Mouse (Mus musculus) hematopoietic stem cell, adult 5-6 weeks (primary cell): Measurements from ENCODE around the gene Iqschfp. TPM values are rescaled to one million over a fixed set of nuclear protein-coding genes. Genes with fewer than 3 reads are reported as not detected.

Experiments used
- ATAC-seq, 2 experiments: fragments of 125-278 bp in 1 of 2; replicated peaks in 1 of 2; 2 replicates each; pipeline ENCODE4 v1.8.0; 2016 to 2017; ENCODE audit warnings: inconsistent platforms in 2 of 2, mild to moderate bottlenecking in 2 of 2, moderate number of reproducible peaks in 2 of 2, low read depth in 1 of 2, moderate TSS enrichment in 1 of 2; ENCODE audit not compliant: low FRiP score in 2 of 2, poor library complexity in 2 of 2, severe bottlenecking in 2 of 2, insufficient read depth in 1 of 2, low TSS enrichment in 1 of 2
- total RNA-seq: library from RNA; stranded (forward); fragments of 172-1452, 232-1000 nt; gene quantifications from 2 replicates; pipeline ENCODE4 v1.2.3, GENCODE M21; 2017

Iqschfp gene
- total RNA-seq, 1 experiment from 2014 or later: not detected

DNA sequence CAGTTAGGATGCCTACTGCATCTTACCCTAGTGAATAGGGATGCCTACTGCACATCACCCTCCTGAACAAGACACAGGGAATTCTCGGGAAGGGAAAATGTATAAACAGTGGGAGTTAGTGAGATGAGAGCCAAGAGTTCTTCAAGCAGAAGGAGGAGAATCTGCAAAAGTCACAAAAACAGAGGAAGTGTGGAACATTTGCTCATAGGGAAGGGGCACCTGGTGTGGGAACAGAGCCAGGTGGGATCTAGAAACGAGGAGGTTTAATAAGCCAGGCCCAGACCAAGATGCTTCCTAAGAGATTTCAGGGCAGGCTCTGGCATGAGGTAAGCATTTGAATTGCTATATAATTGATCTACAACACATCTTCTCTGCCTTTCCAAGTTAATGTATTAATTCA lies 358.6 kb downstream of the Iqschfp start:
- no peak for ATAC-seq

DNA sequence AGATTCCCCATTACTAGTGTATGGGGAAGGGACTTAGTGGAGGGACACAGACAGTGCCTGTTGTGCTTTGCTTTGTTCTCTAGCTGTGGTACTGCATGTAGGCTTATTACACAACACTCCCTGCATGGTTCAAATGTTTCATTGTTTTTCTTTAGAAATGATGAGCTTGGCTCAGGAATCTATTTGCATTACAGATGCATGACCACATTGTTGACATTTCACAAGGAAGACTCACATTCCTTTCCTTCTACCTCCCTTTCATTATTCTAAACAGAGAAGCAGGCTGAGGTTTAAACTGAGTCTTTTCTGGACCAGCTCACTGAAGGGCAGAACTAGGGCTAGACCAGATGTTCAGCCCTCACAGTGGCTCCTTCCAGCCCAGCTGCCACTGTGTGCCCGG lies 360.3 kb downstream of the Iqschfp start:
- no peak for ATAC-seq

DNA sequence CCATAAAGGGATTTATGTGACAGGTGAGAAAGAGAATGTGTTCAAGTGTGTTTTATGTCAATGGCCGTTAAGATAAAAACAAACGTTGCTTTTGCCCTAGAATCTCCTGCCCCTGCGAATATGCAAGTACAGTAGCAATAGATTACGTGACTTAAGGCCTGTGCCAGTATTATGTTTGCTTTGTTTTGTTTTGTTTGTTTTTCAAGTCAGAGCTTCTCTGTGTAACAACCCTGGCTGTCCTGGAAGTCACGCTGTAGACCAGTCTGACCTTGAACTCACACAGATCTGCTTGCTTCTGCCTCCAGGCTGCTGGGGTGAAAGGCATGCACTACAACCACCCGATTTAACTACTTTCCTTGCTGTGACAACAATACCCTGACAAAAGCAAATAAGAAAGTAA lies 370.3 kb downstream of the Iqschfp start:
- no peak for ATAC-seq

DNA sequence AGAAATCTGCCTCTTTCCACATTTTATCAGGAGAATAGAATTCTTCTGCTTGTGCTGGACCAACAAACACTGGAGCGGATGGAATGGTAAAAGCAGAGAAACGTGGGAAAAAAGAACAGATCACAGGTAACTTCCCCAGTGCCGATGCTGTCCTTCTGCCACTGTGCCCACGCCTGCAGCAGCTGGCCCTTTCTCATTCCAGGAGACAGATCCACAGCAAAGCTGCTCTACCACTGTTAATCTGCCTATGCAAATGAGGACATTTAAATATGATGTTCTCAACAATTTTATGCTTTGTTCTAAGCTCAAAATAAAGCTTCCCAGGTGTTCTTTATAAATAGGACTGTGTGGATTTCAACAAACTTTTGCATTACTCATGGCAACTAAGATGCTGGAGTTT lies 375.9 kb downstream of the Iqschfp start:
- no peak for ATAC-seq

DNA sequence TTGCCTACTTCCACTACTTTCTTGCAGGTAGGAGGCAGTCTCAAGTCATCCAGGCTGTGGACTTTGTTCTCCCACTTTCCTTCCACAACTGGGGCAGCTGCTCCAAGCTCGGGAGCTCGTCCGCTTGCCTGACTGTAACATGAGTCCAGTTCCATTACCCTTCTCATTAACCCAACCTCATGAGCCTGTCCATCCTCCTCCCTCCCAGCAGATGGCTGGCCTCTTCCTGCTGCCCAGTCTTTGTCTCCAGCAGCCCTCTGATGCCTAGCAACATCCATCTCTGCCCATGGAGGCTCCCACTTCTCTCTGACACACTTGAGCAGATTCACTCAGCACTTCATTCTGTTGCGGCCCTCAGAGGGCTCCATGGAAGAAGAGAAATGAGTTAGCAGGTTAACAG lies 377.2 kb downstream of the Iqschfp start:
- no peak for ATAC-seq

DNA sequence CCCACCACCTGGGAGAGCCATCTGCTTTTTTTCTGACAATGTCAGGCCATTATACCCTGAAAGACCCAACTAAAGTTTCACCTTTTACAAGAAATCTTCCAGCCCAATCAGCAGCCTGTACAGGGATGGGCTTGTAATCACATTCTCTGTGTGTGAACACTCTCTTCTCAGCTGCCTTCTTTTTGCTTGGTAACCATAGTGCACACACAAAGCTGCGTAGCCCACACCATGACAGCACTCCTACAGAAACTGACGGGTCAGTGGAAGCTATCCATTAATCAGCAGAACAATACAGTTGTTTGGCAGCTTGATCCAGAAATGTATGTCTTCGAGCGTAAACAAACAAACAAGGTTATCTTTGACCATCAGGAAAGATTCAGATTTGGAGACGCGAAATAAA lies 378.2 kb downstream of the Iqschfp start:
- ATAC-seq: no peak

DNA sequence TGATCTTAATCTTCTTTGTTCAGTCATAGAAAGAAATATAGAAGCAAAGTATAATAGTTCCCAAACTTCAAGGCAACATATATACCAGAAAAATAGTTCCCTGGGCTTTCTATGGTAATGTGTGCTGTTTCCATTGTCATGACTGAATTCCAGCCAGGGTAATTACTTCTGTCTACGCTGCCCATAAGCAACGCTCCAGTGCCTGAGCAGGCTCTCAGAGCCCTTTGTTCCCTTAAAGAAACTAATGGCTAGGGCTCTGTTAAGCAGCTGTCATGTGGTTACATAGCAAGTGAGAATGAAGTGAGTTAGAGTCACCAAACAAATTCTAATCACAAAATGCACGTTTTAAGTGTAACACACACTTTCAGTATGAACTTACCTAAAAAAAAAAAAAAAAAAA lies 379.4 kb downstream of the Iqschfp start:
- ATAC-seq: no peak

DNA sequence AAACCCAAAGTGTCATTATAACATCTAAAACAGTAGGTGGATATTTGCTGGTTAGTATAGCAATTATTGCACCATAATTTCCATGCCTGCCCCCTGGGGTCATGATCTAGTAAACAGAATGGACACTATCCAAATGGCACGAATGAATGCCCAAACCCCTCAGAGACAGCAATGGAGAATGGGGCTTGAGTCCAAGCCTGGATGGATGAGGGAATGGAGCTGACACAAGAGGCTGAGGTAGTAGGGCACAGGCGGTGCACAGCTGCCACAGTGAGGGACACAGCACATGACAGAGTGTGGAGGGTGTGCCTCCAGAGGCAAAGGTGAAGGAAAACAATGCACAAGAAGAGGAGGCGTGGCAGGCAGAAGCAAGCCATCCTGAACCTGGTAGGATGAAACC lies 379.8 kb downstream of the Iqschfp start:
- no peak for ATAC-seq

DNA sequence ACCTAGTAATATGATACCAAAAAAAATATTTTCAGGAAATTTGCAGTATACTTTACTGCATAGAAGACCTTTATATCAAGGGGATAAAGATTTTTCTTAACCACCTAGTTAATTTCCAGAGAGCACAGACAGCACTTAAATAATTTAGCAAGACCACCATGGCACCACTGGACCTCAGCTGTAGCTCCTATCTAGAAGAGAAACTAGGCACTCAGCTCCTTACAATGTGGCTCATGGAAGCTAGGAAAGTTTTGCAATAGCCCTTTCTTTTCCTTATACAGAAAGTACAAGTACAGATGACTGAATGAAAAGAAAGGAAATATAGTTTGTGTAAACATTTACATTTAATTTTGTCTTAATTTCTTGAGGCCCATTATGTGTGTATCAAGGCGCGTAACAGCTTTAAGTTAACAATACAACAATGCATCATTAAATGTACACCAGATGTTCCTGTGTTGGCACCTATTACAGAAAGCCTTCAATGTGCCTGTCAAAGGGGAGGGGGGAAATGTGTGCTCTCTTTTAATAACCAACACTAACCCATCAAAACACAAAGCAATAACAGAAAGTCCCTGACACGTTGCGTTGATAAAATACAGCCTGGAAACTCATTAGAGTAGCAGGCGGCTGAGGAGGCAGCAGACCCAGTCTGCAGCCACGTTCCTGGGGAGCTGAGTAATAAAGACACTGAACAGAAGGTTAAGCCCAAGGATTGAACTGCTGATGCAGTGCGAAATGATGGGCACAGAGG lies 391.0 kb downstream of the Iqschfp start:
- no peak for ATAC-seq

DNA sequence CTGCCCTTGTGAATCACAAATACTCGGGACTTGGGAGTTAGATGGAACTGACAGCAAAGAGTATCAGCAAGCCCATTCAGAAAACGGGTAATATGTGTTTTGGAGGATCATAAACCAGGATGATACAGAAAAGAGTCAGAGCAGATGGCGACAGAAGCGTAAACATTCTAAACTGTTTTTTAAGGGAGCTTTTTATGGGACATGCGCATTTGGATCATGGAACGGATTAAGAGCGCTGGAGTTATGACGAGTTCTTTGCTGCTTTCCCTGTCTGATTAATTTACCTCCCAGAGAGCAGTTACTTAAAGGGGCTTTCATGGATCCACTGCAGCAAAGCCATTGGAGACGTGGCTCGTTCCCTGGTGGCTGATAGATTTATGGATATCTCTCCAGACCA lies 391.6 kb downstream of the Iqschfp start:
- no peak for ATAC-seq

DNA sequence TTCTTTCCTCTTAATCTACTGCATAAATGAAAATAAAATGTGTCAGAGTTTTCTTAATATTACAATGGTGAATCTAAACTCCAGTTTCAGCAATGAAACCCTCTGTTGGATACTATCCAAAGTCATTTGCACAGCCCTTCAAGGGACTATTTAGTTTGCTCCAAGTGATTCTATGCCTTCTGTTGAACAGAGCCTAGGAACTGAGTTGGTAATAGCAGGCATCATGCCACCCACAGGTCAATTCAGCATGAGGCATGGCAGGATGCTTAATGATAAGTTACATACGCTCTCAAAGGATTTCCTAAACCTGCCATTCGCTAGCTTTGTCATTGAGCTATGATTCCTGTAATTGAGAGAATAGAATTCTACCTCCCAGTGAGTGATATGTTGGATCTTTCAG lies 392.5 kb downstream of the Iqschfp start:
- ATAC-seq: no peak

DNA sequence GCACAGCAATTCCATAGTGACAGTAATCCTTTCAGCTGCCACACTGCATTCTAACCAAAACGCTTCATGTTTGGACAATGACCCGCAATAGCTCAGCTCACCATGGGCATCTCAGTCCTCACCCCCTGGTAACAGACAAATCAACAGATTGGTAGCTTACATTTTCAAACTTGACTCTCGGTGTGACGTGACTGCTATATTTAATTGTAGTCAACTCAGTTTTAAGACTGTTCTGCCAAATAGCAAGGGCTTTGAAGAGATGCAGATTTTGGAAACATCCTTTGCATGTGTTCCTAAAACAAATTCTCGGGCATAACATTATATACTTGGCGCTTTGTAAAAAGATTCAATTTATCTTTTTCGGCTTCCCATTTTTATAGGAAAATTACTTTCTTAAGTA lies 404.7 kb downstream of the Iqschfp start:
- no peak for ATAC-seq

DNA sequence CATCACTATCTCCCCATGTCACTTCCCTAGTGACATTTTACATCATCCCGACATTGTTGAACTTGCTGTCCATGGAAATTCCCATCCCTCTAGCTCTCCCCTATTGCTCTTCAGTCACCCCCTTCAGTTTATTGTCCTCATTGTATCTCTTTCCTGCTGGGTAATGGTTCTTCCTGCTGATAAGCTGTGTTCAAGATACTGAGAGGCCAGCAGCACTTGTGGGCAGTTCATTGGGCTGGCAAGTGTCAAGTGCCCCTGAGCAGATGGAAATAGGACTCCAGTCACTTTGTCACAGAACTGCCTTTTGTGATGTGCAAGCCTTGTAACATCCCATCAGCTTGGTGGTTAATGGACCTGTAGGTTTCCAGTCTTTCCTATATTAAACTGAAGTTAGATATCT lies 413.6 kb downstream of the Iqschfp start:
- no peak for ATAC-seq

DNA sequence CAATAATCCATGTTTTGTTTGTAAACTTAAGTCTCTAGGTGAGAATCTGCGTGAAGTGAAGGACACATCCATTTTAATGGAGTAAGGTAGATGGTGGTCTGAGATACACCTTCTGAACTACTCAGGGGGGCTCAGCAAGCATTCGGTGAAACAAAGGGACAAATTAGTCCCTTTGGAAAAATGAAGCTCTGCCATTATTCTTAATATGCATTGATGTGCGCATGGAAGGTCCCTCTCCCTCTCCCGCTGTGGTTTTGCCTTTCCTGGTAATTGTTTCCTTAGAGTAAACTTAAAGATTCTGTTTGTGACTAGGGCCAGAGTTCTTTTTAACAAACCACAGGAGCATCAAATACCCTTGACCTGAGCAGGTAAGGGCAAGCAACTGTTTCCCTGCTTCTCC lies 414.7 kb downstream of the Iqschfp start:
- ATAC-seq: no peak

DNA sequence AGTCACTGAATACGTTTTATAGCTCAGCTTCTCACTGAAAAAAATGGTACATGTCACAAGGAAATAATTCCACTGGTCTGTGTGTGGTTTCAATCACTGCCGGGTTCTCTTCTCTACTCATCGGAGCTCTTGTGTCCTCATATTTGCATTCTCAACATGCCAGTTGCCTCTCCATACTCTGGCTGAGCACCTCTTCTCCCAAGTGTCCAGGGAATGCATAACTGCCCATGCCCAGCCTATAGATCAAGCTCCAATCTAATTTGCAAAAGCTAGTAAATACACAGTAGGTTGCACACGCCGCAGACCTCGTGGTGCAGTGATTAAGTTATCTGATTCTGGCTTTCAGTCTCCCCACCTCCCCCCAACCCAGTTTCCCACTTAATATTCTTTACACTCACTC lies 433.5 kb downstream of the Iqschfp start:
- no peak for ATAC-seq

DNA sequence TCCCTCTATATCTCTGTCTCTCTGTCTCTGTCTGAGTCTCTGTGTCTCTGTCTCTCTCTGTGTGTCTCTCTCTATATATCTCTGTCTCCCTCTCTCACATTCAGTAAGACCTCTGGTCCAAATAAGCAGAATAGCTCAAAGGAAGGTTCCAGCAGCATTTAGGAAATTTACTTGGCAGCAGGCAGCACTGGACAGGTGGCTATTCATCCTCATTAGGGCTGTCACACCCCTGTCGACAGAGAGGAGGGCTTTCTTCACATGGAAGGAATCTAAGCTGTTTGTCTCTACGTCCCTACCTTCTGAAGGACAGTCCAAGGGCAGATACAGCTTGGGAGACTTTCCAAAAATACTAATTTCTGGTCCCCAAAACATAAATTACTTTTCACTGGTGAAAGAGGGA lies 440.5 kb downstream of the Iqschfp start:
- ATAC-seq: no peak

DNA sequence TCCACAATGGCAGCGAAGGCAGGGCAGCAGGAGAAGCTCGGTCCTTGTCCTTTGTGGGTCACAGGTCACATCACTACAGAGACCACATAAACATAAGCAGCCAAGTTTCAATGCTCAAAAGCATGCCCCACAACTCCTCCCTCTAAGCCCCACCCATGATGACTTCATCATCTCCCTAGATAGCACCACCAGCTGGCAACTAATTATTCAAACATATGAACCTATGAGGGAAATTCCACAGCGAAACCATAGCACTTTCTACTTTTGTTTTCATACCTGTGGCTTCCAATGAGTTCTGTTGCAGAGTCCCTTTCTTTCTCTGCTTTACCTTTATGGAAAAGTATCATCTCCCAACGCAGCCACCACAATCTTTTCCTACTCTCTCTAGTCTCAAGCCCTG lies 443.5 kb downstream of the Iqschfp start:
- ATAC-seq: no peak

DNA sequence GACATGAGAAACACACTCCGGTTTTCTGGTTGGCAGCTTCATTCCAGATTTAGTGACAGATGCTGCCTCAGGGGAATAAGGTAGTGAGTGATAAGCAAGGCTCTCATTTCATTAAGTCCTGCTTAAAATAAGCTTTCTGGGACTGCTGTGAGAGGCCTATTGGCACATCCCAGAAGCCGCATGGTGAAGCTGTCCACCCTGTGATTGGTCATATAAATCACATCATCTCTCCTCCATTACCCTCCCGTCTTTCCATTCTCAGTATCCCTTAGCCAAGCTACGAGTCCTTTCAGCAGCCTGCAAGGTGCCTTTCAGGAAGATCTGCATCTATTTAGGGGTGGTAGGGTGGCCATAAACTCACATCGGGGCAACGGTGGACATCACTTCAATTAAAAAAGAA lies 458.6 kb downstream of the Iqschfp start:
- ATAC-seq: no peak

DNA sequence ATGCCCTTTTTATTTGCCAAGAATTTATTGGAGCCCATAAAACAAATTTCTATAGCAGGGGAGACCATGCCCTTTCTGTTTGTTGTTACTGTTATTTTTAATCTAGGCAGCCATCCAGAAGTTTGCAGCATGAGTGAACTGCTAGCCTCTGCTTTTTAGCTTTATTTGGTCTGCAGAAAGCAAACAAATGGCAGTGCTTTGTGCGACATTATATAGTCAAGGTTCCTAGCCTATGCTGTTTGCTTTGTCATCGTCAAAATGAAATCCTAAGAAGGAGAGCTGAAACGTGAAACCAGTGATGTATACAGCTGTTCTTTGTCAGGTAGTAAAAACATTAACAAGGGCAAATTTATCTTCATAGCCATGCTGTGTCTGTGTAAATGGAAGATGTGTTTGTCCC lies 459.4 kb downstream of the Iqschfp start:
- ATAC-seq: no peak

DNA sequence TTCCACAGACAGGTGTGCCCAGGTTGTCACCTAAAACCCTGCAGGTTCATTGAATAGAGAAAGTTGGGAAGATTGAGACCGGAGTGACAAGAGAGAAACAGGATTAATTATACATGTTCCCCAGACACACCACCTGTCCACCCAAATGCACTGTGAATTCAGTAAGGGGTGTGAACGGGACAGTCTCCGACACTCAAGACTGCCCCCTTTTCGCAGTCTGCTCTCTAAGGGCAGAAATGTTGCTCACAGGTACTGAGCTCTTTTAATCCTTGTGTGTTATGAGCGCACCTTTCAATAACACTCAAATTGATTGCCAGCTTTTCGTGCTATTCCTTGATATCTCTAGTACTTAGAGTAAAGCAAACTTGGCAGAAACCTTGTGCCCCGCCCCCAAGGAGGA lies 460.9 kb downstream of the Iqschfp start:
- no peak for ATAC-seq
